Mouse (Mus musculus) embryonic facial prominence, embryonic 15.5 days (tissue): ENCODE results near the gene Fam71e1. TPM values are rescaled to one million over a fixed set of nuclear protein-coding genes. Genes with fewer than 3 reads are reported as not detected.
A peak's percentile ranks its signal among the peaks of the same experiment; 100 is the strongest.

Experiments used
- ATAC-seq: fragments of 200-750 bp; cut with Nextera tagmentation; 2 replicates; pipeline ENCODE4 v1.8.0; 2017; ENCODE audit warnings: low read depth, moderate TSS enrichment; ENCODE audit not compliant: insufficient number of reproducible peaks, low FRiP score, low TSS enrichment
- H3K27ac ChIP-seq: fragments of 300-500 bp; sonication (generic); replicated peaks from 2 replicates; pipeline ENCODE4 v1.5.1; 2015; ENCODE audit warnings: mild to moderate bottlenecking, inconsistent platforms
- H3K27me3 ChIP-seq: fragments of 300-500 bp; sonication (generic); 2 replicates; pipeline ENCODE4 v1.6.1; 2015; ENCODE audit warnings: inconsistent platforms
- H3K36me3 ChIP-seq: fragments of 300-500 bp; sonication (generic); 2 replicates; pipeline ENCODE4 v1.6.1; 2015; ENCODE audit warnings: mild to moderate bottlenecking, inconsistent platforms
- H3K4me1 ChIP-seq: fragments of 300-500 bp; sonication (generic); 2 replicates; pipeline ENCODE4 v1.6.1; 2015; ENCODE audit warnings: inconsistent platforms
- H3K4me2 ChIP-seq: fragments of 300-500 bp; sonication (generic); replicated peaks from 2 replicates; pipeline ENCODE4 v1.6.1; 2015; ENCODE audit warnings: mild to moderate bottlenecking, inconsistent platforms
- H3K4me3 ChIP-seq: fragments of 300-500 bp; sonication (generic); replicated peaks from 2 replicates; pipeline ENCODE4 v1.5.1; 2015; ENCODE audit warnings: mild to moderate bottlenecking, inconsistent platforms
- H3K9ac ChIP-seq: fragments of 300-500 bp; sonication (generic); 2 replicates; pipeline ENCODE4 v1.6.1; 2015; ENCODE audit warnings: inconsistent platforms
- H3K9me3 ChIP-seq: fragments of 300-500 bp; sonication (generic); replicated peaks from 2 replicates; pipeline ENCODE4 v1.6.1; 2016; ENCODE audit warnings: inconsistent platforms
- WGBS: fragments of 180-500 bp; shearing (Covaris S2); methylation state at CpG from one replicate; pipeline ENCODE4 v1.1.7; 2015; 5-methylcytosine and 5-hydroxymethylcytosine counted together
- polyA plus RNA-seq: library from polyadenylated mRNA; unstranded; fragments of >200 nt; fragmentation: Nextera tagmentation; extraction: Ambion mirVana; gene quantifications from 2 replicates; pipeline ENCODE4 v1.2.1, GENCODE M21; 2015

Gene Fam71e1
- polyA plus RNA-seq, 1 experiment from 2014 or later: 14.7 TPM

- Histone ChIP-seq H3K36me3 (peaks cover 55% of the 10 kb centered on the region), H3K4me2 (no peak overlapping the region), H3K4me1 (peaks cover 9% of the 10 kb centered on the region), H3K9ac (no peak overlapping the region), H3K4me3 (no peak overlapping the region), H3K27ac (no peak overlapping the region), H3K27me3 (no peaks in the 10 kb centered on the region), H3K9me3 (no peaks in the 10 kb centered on the region)
- WGBS: 91% methylated on average over 4 of the region's 4 CpGs
- no peak for ATAC-seq
Observed at GRCm38 (mm10) chr7:44490281-44490680, 6.1 kb upstream of the Fam71e1 start.

GRCm38 (mm10) chr7:44491391-44491790 is 5.0 kb upstream of the Fam71e1 start:
- Histone ChIP-seq H3K27me3 (no peaks in the 10 kb centered on the region), H3K4me1 (peaks cover 15% of the 10 kb centered on the region), H3K9ac (no peak overlapping the region), H3K9me3 (no peaks in the 10 kb centered on the region), H3K4me2 (no peak overlapping the region), H3K4me3 (no peak overlapping the region), H3K27ac (no peak overlapping the region), H3K36me3 (peaks cover 55% of the 10 kb centered on the region)
- WGBS: 99% methylated on average over 5 of the region's 5 CpGs
- ATAC-seq: no peak

GRCm38 (mm10) chr7:44492166-44492826 is 4.1 kb upstream of the Fam71e1 start:
- WGBS: 92% methylated on average over 21 of the region's 21 CpGs
- Histone ChIP-seq H3K27me3 (no peaks in the 10 kb centered on the region), H3K36me3 (peaks cover 55% of the 10 kb centered on the region), H3K4me1 (peaks cover 21% of the 10 kb centered on the region), H3K4me3 (no peak overlapping the region), H3K27ac (no peak overlapping the region), H3K9me3 (no peaks in the 10 kb centered on the region), H3K9ac (no peak overlapping the region), H3K4me2 (no peak overlapping the region)
- ATAC-seq: no peak

- no peak for ATAC-seq
- Histone ChIP-seq H3K4me1 (peaks cover 22% of the 10 kb centered on the region), H3K36me3 (peaks cover 43% of the 10 kb centered on the region), H3K4me2 (no peak overlapping the region), H3K9ac (no peak overlapping the region), H3K9me3 (no peaks in the 10 kb centered on the region), H3K27ac (no peak overlapping the region), H3K27me3 (no peaks in the 10 kb centered on the region; the same call in 1 of the 2 replicates), H3K4me3 (no peak overlapping the region)
- WGBS: 90% methylated on average over 12 of the region's 12 CpGs
Observed at GRCm38 (mm10) chr7:44494681-44495080, 1.7 kb upstream of the Fam71e1 start.

- Histone ChIP-seq H3K27me3 (no peaks in the 10 kb centered on the region; the same call in 1 of the 2 replicates), H3K4me2 (peak overlapping the region; percentile 95), H3K36me3 (peaks cover 41% of the 10 kb centered on the region), H3K27ac (no peak overlapping the region), H3K4me1 (peaks cover 22% of the 10 kb centered on the region), H3K9me3 (no peaks in the 10 kb centered on the region), H3K4me3 (peak overlapping the region; percentile 86), H3K9ac (no peak overlapping the region)
- ATAC-seq: no peak
- 81% methylated on average over 7 of the region's 7 CpGs for WGBS
Observed at GRCm38 (mm10) chr7:44495086-44495485, 1.3 kb upstream of the Fam71e1 start.

- Histone ChIP-seq H3K4me1 (peaks cover 22% of the 10 kb centered on the region), H3K4me3 (peak overlapping the region; percentile 86), H3K4me2 (peak overlapping the region; percentile 95), H3K27ac (peak overlapping the region; percentile 95), H3K9me3 (no peaks in the 10 kb centered on the region), H3K9ac (peak overlapping the region; percentile 70), H3K36me3 (peaks cover 25% of the 10 kb centered on the region), H3K27me3 (no peaks in the 10 kb centered on the region; the same call in 1 of the 2 replicates)
- ATAC-seq: no peak
- WGBS: under 1% methylated on average over 26 of the region's 26 CpGs
Observed at GRCm38 (mm10) chr7:44496771-44497109, 359 bp downstream of the Fam71e1 start.

- WGBS: 79% methylated on average over 10 of the region's 10 CpGs
- Histone ChIP-seq H3K4me2 (peak overlapping the region; percentile 95), H3K36me3 (peaks cover 17% of the 10 kb centered on the region; the same call in 1 of the 2 replicates), H3K9ac (peak overlapping the region; percentile 70; the same call in 1 of the 2 replicates), H3K4me1 (peaks cover 22% of the 10 kb centered on the region), H3K27ac (no peak overlapping the region), H3K4me3 (peak overlapping the region; percentile 86), H3K9me3 (no peaks in the 10 kb centered on the region), H3K27me3 (no peaks in the 10 kb centered on the region; the same call in 1 of the 2 replicates)
- no peak for ATAC-seq
Observed at GRCm38 (mm10) chr7:44497361-44498055, 1.1 kb downstream of the Fam71e1 start.

GRCm38 (mm10) chr7:44498922-44499321 is 2.5 kb downstream of the Fam71e1 start:
- no peak overlapping the region for H3K27ac ChIP-seq
- H3K4me1 ChIP-seq: peaks cover 22% of the 10 kb centered on the region
- H3K4me2 ChIP-seq: no peak overlapping the region
- no peak for ATAC-seq
- peaks cover 5% of the 10 kb centered on the region; the same call in 1 of the 2 replicates for H3K36me3 ChIP-seq
- H3K4me3 ChIP-seq: no peak overlapping the region
- H3K27me3 ChIP-seq: no peaks in the 10 kb centered on the region; the same call in 1 of the 2 replicates
- WGBS: 74% methylated on average over 1 of the region's 1 CpGs
- no peaks in the 10 kb centered on the region for H3K9me3 ChIP-seq
- H3K9ac ChIP-seq: no peak overlapping the region

GRCm38 (mm10) chr7:44500046-44500445 is 3.7 kb downstream of the Fam71e1 start:
- Histone ChIP-seq H3K4me2 (no peak overlapping the region), H3K4me1 (peaks cover 16% of the 10 kb centered on the region), H3K4me3 (no peak overlapping the region), H3K27me3 (no peaks in the 10 kb centered on the region; the same call in 1 of the 2 replicates), H3K9ac (no peak overlapping the region), H3K36me3 (no peaks in the 10 kb centered on the region), H3K9me3 (no peaks in the 10 kb centered on the region), H3K27ac (no peak overlapping the region)
- 57% methylated on average over 17 of the region's 20 CpGs for WGBS
- no peak for ATAC-seq

GRCm38 (mm10) chr7:44501563-44502115 is 5.3 kb downstream of the Fam71e1 start:
- ATAC-seq: no peak

GRCm38 (mm10) chr7:44507491-44507890 is 11.1 kb downstream of the Fam71e1 start:
- no peak overlapping the region for H3K9ac ChIP-seq

More at GRCm38 (mm10) chr7:44501563-44502115, 5.3 kb downstream of the Fam71e1 start:
- no peaks in the 10 kb centered on the region for H3K9me3 ChIP-seq
- H3K4me3 ChIP-seq: no peak overlapping the region
- H3K9ac ChIP-seq: no peak overlapping the region
- H3K36me3 ChIP-seq: no peaks in the 10 kb centered on the region
- H3K4me2 ChIP-seq: no peak overlapping the region
- peaks cover 7% of the 10 kb centered on the region; the same call in 1 of the 2 replicates for H3K4me1 ChIP-seq
- 33% methylated on average over 5 of the region's 5 CpGs for WGBS
- H3K27me3 ChIP-seq: no peaks in the 10 kb centered on the region; the same call in 1 of the 2 replicates
- H3K27ac ChIP-seq: no peak overlapping the region

More at GRCm38 (mm10) chr7:44507491-44507890, 11.1 kb downstream of the Fam71e1 start:
- Histone ChIP-seq H3K4me1 (no peaks in the 10 kb centered on the region), H3K36me3 (no peaks in the 10 kb centered on the region), H3K4me3 (no peak overlapping the region), H3K9me3 (no peaks in the 10 kb centered on the region), H3K27me3 (peaks cover 7% of the 10 kb centered on the region; the same call in 1 of the 2 replicates), H3K27ac (no peak overlapping the region), H3K4me2 (no peak overlapping the region)
- no peak for ATAC-seq
